13 mouse cellular contexts compared by ENCODE assay signal in genomic region chr12:104174747-104175146, GRCm38 (mm10). TPM values are rescaled to one million over a fixed set of nuclear protein-coding genes. Genes with fewer than 3 reads are reported as not detected.
DNase-seq lines count a peak whose midpoint lies in the region; ATAC-seq and TF ChIP-seq lines count a peak whose summit lies in the region.
"Had no signal": no experiment of that assay in that cellular context is flagged by ENCODE, and none has a peak within 500 bp of the region (broad histone marks: within the 10 kb centered on the region; RNA-seq: fewer than 3 reads in every experiment).

No protein-coding gene starts in this region.

- TF ChIP-seq CTCF in liver, adult 2 months (IDR thresholded peaks at IDR 0.05; ENCODE audit: low read depth, low read length), result no peak

- no peak overlapping the region for H3K27ac ChIP-seq in liver, adult 2 months (replicated peaks; ENCODE audit: insufficient read depth, low read depth, low read length)
- H3K27ac ChIP-seq: embryonic facial prominence, embryonic 13.5 days; hindbrain, embryonic 15.5 days had no signal

- H3K79me2 ChIP-seq in liver, adult 2 months (ENCODE audit: control insufficient read depth, insufficient read depth, low read length), result no peaks in the 10 kb centered on the region; the same call in 1 of the 2 replicates

- no peak overlapping the region for H3K9ac ChIP-seq in liver, adult 2 months (ENCODE audit: low read depth, low read length)
- H3K9ac ChIP-seq: embryonic facial prominence, embryonic 13.5 days; hindbrain, embryonic 15.5 days had no signal

- no peaks in the 10 kb centered on the region for H3K36me3 ChIP-seq in liver, adult 2 months (ENCODE audit: control insufficient read depth, insufficient read depth, low read length)
- H3K36me3 ChIP-seq: embryonic facial prominence, embryonic 13.5 days; hindbrain, embryonic 15.5 days had no signal

- H3K27me3 ChIP-seq in liver, adult 2 months (ENCODE audit: control insufficient read depth, insufficient read depth, low read length), result no peaks in the 10 kb centered on the region
- H3K27me3 ChIP-seq: embryonic facial prominence, embryonic 13.5 days; hindbrain, embryonic 15.5 days had no signal

- WGBS in liver, adult 2 months, result 27% methylated on average over 3 of the region's 3 CpGs

- ATAC-seq in monocyte, adult 5-6 weeks (replicated peaks; ENCODE audit: insufficient number of reproducible peaks, low FRiP score, low TSS enrichment, poor library complexity, severe bottlenecking), result 0 out of 2 replicates have a peak, but pooled peaks have one; percentile 41

- peak; percentile 37 to 83 for DNase-seq in adrenal gland, adult (ENCODE audit: inconsistent age in 2 of 2, low spot score in 1 of 2)
- no peak for DNase-seq in adrenal gland, postnatal 25 days
- peak; percentile 59 for DNase-seq in liver, adult 2 months (ENCODE audit: extremely low read depth, low read depth, low spot score)
- DNase-seq in liver, result no peak
- peak; percentile 54 for DNase-seq in kidney, postnatal 10 days
- DNase-seq in MN1 (ENCODE audit: low spot score), result no peak
- no peak for DNase-seq in retina, embryonic 14.5 days (ENCODE audit: low spot score)

- no peak overlapping the region for H3K4me3 ChIP-seq in liver, adult 2 months (ENCODE audit: insufficient read depth, low read depth, low read length)
- H3K4me3 ChIP-seq: embryonic facial prominence, embryonic 13.5 days; hindbrain, embryonic 15.5 days; megakaryocyte, embryonic 14.5 days had no signal

- no peak for TF ChIP-seq POLR2A in liver, adult 2 months (IDR thresholded peaks at IDR 0.05; ENCODE audit: extremely low read depth, insufficient read depth, low read length)

- peaks cover 3% of the 10 kb centered on the region; the same call in 1 of the 2 replicates for H3K4me1 ChIP-seq in liver, adult 2 months (ENCODE audit: control insufficient read depth, insufficient read depth, low read length)
- H3K4me1 ChIP-seq: embryonic facial prominence, embryonic 13.5 days; hindbrain, embryonic 15.5 days had no signal

RNA-seq across cellular contexts. Expression of gene Serpina3c, which starts 21.1 kb away (rescaled TPM):
- 8.4 and 13.2 TPM in 2 replicates for total RNA-seq in adrenal gland, postnatal 25 days (2021)
- total RNA-seq in liver, adult 2 months (2014; rRNA removed), result 0.20 TPM in 1 of 2 replicates, not detected in the other
- polyA plus RNA-seq in liver, adult 2 months (2012; rRNA removed), result not detected in 2 replicates
- total RNA-seq in monocyte, adult 5-6 weeks (2017), result not detected in 3 replicates
- total RNA-seq: left cerebral cortex, adult 18-20 months; neutrophil, adult 5-6 weeks had no signal
- polyA plus RNA-seq: embryonic facial prominence, embryonic 13.5 days; hindbrain, embryonic 15.5 days had no signal

RNA-seq across cellular contexts. Expression of gene Serpina3f, which starts 39.6 kb away (rescaled TPM):
- 0.15 TPM in 1 of 2 replicates, not detected in the other for total RNA-seq in adrenal gland, postnatal 25 days (2021)
- total RNA-seq in liver, adult 2 months (2014; rRNA removed), result 2.9 TPM in 2 replicates
- polyA plus RNA-seq in liver, adult 2 months (2012; rRNA removed), result 0.67 and 2.2 TPM in 2 replicates
- total RNA-seq in monocyte, adult 5-6 weeks (2017), result 0.86 to 3.9 TPM (median 1.1 TPM) in 3 replicates
- total RNA-seq: left cerebral cortex, adult 18-20 months had no signal
- polyA plus RNA-seq: embryonic facial prominence, embryonic 13.5 days had no signal

RNA-seq across cellular contexts. Expression of gene Serpina3b, which starts 47.0 kb away (rescaled TPM):
- total RNA-seq in adrenal gland, postnatal 25 days (2021), result 0.18 TPM in 1 of 2 replicates, not detected in the other
- total RNA-seq in liver, adult 2 months (2014; rRNA removed), result 0.09 TPM in 1 of 2 replicates, not detected in the other
- polyA plus RNA-seq in liver, adult 2 months (2012; rRNA removed), result not detected in 2 replicates
- 0.19 TPM in 1 of 3 replicates, not detected in the others for total RNA-seq in monocyte, adult 5-6 weeks (2017)
- total RNA-seq: left cerebral cortex, adult 18-20 months; neutrophil, adult 5-6 weeks had no signal
- polyA plus RNA-seq: embryonic facial prominence, embryonic 13.5 days; hindbrain, embryonic 15.5 days had no signal

Comparison
In these comparisons a context has a peak if more than half of its experiments do, and no peak if none do; other contexts are left out.
1. DNase-seq: peak in adrenal gland, adult (2 of 2), liver, adult 2 months (single experiment) and kidney, postnatal 10 days (single experiment); none in adrenal gland, postnatal 25 days (single experiment), liver (single experiment), MN1 (single experiment) and retina, embryonic 14.5 days (single experiment).